Mouse (Mus musculus) heart, postnatal 0 days (tissue): Measurements from ENCODE around the gene Brd2. TPM values are rescaled to one million over a fixed set of nuclear protein-coding genes. Genes with fewer than 3 reads are reported as not detected.

ENCODE experiments used
- ATAC-seq: fragments of 200-750 bp; cut with Nextera tagmentation; 2 replicates; pipeline ENCODE4 v1.8.0; 2017; ENCODE audit warnings: low read depth, moderate number of reproducible peaks, moderate library complexity; ENCODE audit not compliant: insufficient read depth
- DNase-seq: peaks from one replicate; pipeline ENCODE4 v3.0.0-alpha.2; 2016; ENCODE audit warnings: low spot score
- H3K27ac ChIP-seq: fragments of 300-500 bp; sonication (generic); 2 replicates; pipeline ENCODE4 v1.5.1; 2014; ENCODE audit warnings: low read depth, mild to moderate bottlenecking
- H3K27me3 ChIP-seq: fragments of 300-500 bp; sonication (generic); 2 replicates; pipeline ENCODE4 v1.6.1; 2014; ENCODE audit warnings: low read length, mixed read lengths; ENCODE audit not compliant: control insufficient read depth, insufficient read depth
- H3K36me3 ChIP-seq: fragments of 300-500 bp; sonication (generic); replicated peaks from 2 replicates; pipeline ENCODE4 v1.6.1; 2014; ENCODE audit warnings: low read length, mixed read lengths; ENCODE audit not compliant: control insufficient read depth, insufficient read depth
- H3K4me1 ChIP-seq: fragments of 300-500 bp; sonication (generic); 2 replicates; pipeline ENCODE4 v1.6.1; 2014; ENCODE audit warnings: antibody characterized with exemption; ENCODE audit not compliant: control insufficient read depth, insufficient read depth
- H3K4me2 ChIP-seq: fragments of 300-500 bp; sonication (generic); 2 replicates; pipeline ENCODE4 v1.6.1; 2014; ENCODE audit warnings: low read depth, mild to moderate bottlenecking, low read length, moderate library complexity
- H3K4me3 ChIP-seq: fragments of 300-500 bp; sonication (generic); 2 replicates; pipeline ENCODE4 v1.5.1; 2014; ENCODE audit warnings: low read depth, low read length
- H3K9ac ChIP-seq: fragments of 300-500 bp; sonication (generic); replicated peaks from 2 replicates; pipeline ENCODE4 v1.6.1; 2014; ENCODE audit warnings: low read depth, low read length, mixed read lengths
- H3K9me3 ChIP-seq: fragments of 300-500 bp; sonication (generic); replicated peaks from 2 replicates; pipeline ENCODE4 v1.6.1; 2016; ENCODE audit warnings: low read length; ENCODE audit not compliant: control insufficient read depth
- CTCF ChIP-seq: IDR thresholded peaks from 2 replicates; pipeline ENCODE4 v1.5.1; 2016; ENCODE audit warnings: antibody characterized with exemption, control low read depth, low read depth
- EP300 ChIP-seq: IDR thresholded peaks from 2 replicates; pipeline ENCODE4 v1.6.1; 2016; ENCODE audit warnings: antibody characterized with exemption, low read depth
- WGBS: fragments of 180-500 bp; shearing (Covaris S2); extraction: QIAGEN DNeasy Blood & Tissue Kit; methylation state at CpG from one replicate; pipeline ENCODE4 v1.1.7; 2014; 5-methylcytosine and 5-hydroxymethylcytosine counted together
- polyA plus RNA-seq: library from polyadenylated mRNA; unstranded; fragments of >200 nt; fragmentation: Nextera tagmentation; extraction: Ambion mirVana; gene quantifications from 2 replicates; pipeline ENCODE4 v1.2.1, GENCODE M21; 2015
- total RNA-seq: library from RNA; depleted of rRNA; stranded (reverse); fragments of >200 nt; gene quantifications from 2 replicates; pipeline ENCODE4 v1.2.3, GENCODE M21; 2014; ENCODE audit warnings: low replicate concordance; rRNA removed

Gene Brd2
- total RNA-seq (83.2 and 87.5 TPM in 2 replicates), polyA plus RNA-seq (33.4 and 38.4 TPM in 2 replicates)

GRCm38 (mm10) chr17:34122188-34122984 lies at the start of gene Brd2:
TSS of gene Brd2 (minus strand) at chr17:34122634.
- H3K4me1 ChIP-seq, result peaks cover 8% of the 10 kb centered on the region
- peak within 1 kb of the TSS; percentile 95 for H3K4me3 ChIP-seq
- H3K9ac ChIP-seq, result peak within 1 kb of the TSS; percentile 97
- peak within 1 kb of the TSS; percentile 90 for H3K4me2 ChIP-seq
- no peaks in the 10 kb centered on the region for H3K9me3 ChIP-seq
- DNase-seq (peak; percentile 96), ATAC-seq (peak; percentile 52)
- no peaks in the 10 kb centered on the region for H3K27me3 ChIP-seq
- peaks cover 9% of the 10 kb centered on the region for H3K36me3 ChIP-seq
- WGBS, result under 1% methylated on average over 65 of the region's 75 CpGs
- H3K27ac ChIP-seq, result peak within 1 kb of the TSS; percentile 100
- TF ChIP-seq CTCF (no peak), EP300 (peak; percentile 85)

GRCm38 (mm10) chr17:34170877-34171498 lies 48.6 kb upstream of the Brd2 start:
- Histone ChIP-seq H3K9me3 (no peaks in the 10 kb centered on the region), H3K4me2 (peak overlapping the region; percentile 28; the same call in 1 of the 2 replicates), H3K4me3 (no peak overlapping the region), H3K27ac (no peak overlapping the region), H3K27me3 (0 out of 2 replicates have a peak, but pooled peaks cover 3% of the 10 kb centered on the region), H3K9ac (no peak overlapping the region), H3K4me1 (no peaks in the 10 kb centered on the region), H3K36me3 (no peaks in the 10 kb centered on the region)
- WGBS, result 37% methylated on average over 13 of the region's 13 CpGs
- TF ChIP-seq EP300 (no peak), CTCF (peak; percentile 97)
- peak; percentile 53; the same call in 1 of the 2 replicates for ATAC-seq
- peak; percentile 37 for DNase-seq

- H3K27ac ChIP-seq, result no peak overlapping the region
- DNase-seq, result no peak
- TF ChIP-seq CTCF (no peak), EP300 (no peak)
- H3K9me3 ChIP-seq, result peaks cover 2% of the 10 kb centered on the region; the same call in 1 of the 2 replicates
- H3K4me3 ChIP-seq, result no peak overlapping the region
- H3K4me2 ChIP-seq, result no peak overlapping the region
- ATAC-seq, result no peak
- no peaks in the 10 kb centered on the region for H3K4me1 ChIP-seq
- H3K27me3 ChIP-seq, result 0 out of 2 replicates have a peak, but pooled peaks cover 3% of the 10 kb centered on the region
- no peaks in the 10 kb centered on the region for H3K36me3 ChIP-seq
- WGBS, result 13% methylated on average over 4 of the region's 4 CpGs
- H3K9ac ChIP-seq, result no peak overlapping the region
These were observed 48.0 kb upstream of the Brd2 start for GRCm38 (mm10) chr17:34170487-34170876.

DNA sequence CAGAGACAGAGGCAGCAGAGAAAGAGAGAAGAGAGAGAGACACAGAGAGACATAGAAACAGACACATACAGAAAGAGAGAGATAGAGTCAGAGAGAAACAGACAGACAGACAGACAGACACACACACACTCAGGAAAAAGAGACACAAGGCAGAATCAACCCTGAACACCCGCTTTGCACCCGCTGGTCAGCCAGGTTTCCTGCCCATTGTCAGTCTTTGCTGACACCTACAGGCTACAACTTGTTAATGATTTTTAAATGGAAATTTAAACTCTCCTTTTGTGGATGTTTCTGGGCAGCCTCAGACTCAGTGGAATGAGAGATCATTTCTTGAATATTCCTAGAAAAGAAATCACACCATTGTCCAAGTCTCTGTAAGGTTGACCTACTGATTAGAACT lies 46.8 kb upstream of the Brd2 start:
- Histone ChIP-seq H3K27me3 (0 out of 2 replicates have a peak, but pooled peaks cover 3% of the 10 kb centered on the region), H3K36me3 (no peaks in the 10 kb centered on the region), H3K4me3 (no peak overlapping the region), H3K9me3 (peaks cover 4% of the 10 kb centered on the region; the same call in 1 of the 2 replicates), H3K4me1 (no peaks in the 10 kb centered on the region), H3K4me2 (no peak overlapping the region), H3K9ac (no peak overlapping the region), H3K27ac (no peak overlapping the region)
- DNase-seq (peak; percentile 72), ATAC-seq (0 out of 2 replicates have a peak, but pooled peaks have one; percentile 41)
- TF ChIP-seq CTCF, result peak; percentile 70
- no peak for TF ChIP-seq EP300
- 0% methylated on average over 2 of the region's 2 CpGs for WGBS

DNA sequence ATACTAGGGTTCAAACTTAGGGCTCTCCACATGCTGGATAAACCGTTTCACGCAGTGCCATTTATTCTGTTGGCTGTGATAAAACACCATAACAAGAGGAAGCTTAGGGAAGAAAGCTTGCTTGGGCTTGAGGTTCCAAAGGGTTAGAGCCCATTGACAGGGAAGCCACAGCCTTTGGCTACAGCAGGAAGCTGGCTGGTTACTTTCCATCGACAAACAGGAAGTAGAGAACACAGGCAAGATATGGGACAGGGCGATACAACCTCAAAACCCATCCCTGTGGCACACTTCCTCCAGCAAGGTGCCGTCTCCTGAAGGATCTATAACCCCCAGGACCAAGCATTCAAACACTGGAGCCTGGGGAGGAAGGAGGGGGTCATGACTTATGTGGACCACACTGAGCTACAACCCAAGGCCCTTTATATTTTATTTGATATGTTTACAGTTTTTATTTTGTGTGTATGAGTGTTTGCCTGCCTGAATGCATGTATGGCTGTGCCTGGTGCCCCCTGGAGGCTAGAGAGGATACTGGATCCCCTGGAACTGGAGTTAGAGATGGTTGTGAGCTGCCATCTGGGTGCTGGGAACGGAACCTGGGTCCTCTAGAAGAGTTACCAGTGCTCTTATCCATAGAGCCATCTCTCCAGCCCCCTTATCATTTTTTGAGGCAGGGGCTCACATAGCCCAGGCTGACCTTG lies 42.7 kb upstream of the Brd2 start:
- ATAC-seq (no peak), DNase-seq (no peak)
- Histone ChIP-seq H3K27me3 (0 out of 2 replicates have a peak, but pooled peaks cover 3% of the 10 kb centered on the region), H3K4me1 (no peaks in the 10 kb centered on the region), H3K27ac (no peak overlapping the region), H3K9ac (no peak overlapping the region), H3K4me2 (no peak overlapping the region), H3K36me3 (no peaks in the 10 kb centered on the region), H3K4me3 (no peak overlapping the region), H3K9me3 (peaks cover 4% of the 10 kb centered on the region; the same call in 1 of the 2 replicates)
- TF ChIP-seq CTCF (no peak), EP300 (no peak)
- 63% methylated on average over 6 of the region's 6 CpGs for WGBS
